Mouse (Mus musculus) fat pad, adult 2 months (tissue): Measurements from ENCODE around the gene Rere.
"Not testable (repeated sequence)": the region's sequence is repeated elsewhere in the genome, so short reads cannot be mapped to it uniquely, and the experiment has no call there.

Experiments used
- DNase-seq: peaks from one replicate; pipeline ENCODE4 v3.0.0-alpha.2; 2011; ENCODE audit warnings: low read depth, low spot score; ENCODE audit errors: extremely low read depth

Rere gene

GRCm38 (mm10) chr4:150493258-150493937, 212.0 kb downstream of the Rere start:
- DNase-seq, result no peak

- DNase-seq, result not testable (repeated sequence)
Measured at GRCm38 (mm10) chr4:150493938-150494330, 212.5 kb downstream of the Rere start.

DNA sequence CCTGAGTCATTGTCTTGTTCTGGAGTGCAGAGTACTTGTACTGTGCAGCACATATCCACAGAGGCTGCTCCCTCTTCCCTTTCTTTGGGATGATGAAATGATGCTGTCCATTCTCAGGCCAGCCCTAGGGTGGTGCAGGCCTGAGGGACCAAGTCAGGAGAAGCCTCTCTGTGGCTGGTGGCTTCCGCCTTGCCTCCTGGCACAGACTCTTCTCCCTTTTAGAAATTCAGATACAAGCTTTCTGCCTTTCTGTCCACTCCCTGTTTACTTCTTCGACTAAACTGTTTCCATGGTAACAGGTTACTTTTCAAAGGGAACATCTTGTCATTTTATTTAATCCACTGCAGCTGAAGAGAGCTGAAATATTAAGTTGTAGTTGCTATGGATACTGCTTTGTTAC, 214.1 kb downstream of the Rere start:
- DNase-seq, result no peak

GRCm38 (mm10) chr4:150504304-150505021, 223.0 kb downstream of the Rere start:
- DNase-seq, result no peak

GRCm38 (mm10) chr4:150509026-150509712, 227.7 kb downstream of the Rere start:
- DNase-seq, result no peak

GRCm38 (mm10) chr4:150510036-150510435, 228.6 kb downstream of the Rere start:
- DNase-seq, result no peak

- DNase-seq, result not testable (repeated sequence)
Measured at GRCm38 (mm10) chr4:150513387-150513786, 231.9 kb downstream of the Rere start.

DNA sequence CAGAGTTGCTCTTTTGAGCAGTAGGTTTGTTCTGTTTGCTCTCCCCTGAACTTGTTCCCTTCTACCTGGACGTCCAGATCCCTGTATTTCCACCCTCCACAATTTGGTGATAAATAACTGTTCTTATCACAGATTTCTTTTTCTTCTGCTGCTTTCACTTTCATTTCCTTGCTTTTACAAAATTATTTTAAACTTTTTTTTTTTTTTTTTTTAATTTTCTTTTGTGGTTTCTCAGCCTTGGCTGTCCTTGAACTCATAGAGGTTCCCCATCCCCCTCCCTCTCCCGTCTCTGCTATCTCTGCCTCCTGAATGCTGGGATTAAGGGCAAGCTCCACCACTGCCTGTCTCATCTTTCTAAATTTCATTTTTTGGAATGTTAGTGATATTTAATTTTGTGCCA, 234.8 kb downstream of the Rere start:
- DNase-seq, result no peak

DNA sequence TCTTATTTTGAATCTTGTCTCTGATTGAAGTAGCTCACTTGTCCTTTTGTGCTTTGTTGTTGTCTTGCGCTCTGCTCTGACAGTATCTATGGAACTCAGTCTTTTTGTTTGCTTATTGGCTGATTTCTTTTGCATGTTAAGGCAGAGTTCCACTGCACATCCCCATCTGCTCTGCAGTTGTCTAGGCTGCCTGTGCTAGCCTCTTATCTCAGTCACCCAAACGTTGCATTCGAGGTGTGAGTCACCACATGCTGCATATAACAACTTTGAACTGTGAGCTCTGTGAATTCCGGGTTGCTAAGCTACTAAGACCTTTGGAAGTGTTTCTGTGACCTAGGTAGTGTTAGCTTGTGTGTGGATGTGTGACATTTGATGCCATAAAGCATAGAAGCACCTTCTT, 235.9 kb downstream of the Rere start:
- no peak for DNase-seq

GRCm38 (mm10) chr4:150518826-150519225, 237.4 kb downstream of the Rere start:
- no peak for DNase-seq

DNA sequence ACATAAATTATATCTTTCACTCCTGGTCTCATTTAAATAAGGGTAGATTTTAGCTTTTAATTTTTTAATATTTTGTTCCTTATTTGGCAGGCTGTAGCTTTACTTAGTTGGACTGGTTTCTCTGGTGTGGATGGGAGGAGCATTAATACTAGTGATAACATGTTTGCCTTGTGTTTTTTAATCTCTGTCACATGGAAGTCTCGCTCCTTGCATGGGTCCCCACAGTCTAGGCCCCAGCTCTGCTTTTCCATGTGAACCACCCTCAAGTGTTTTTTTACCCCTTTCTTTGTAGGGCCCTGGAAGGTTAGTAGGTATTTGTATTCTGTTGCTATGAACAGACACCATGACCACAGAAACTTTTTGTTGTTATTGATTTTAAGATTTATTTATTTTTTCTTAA, 238.6 kb downstream of the Rere start:
- DNase-seq, result no peak

DNA sequence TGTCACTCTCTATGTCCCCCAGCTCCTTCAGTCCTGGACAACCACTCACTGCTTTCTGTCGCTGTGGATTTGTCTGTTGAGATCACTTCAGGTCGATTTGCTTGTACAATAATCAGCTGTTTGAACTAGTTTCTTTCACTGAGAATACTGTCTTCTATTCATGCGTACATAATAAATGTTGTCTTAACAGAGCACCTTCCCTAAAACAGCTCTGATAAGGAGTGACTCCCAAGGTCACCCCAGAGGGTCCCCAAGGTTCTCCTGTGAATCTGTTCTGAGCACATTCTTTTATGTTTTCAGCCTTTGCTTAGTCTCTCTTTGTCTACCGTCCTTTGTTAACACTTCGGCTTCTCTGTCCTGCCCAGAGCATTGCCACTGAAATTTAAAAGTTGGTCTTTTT, 241.0 kb downstream of the Rere start:
- no peak for DNase-seq

DNA sequence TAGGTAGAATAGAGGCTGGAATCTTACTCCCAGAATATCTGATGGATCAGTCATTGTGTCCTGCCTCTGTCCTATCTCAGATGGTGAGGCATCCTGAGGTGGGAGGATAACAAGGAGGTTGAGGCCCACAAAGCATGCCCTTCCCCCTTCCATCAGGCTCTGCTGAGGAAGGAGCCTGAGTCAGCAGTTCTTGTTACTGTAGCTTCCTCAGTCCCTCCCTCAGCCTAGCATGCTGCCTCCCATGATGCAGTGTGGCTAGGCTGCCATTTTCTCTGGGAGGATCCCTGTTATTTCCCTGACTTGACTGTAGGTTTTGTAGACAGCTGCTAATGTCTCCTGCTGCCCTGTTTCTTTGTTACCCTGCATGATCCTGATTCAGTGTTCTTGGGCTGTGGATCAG, 241.9 kb downstream of the Rere start:
- DNase-seq, result no peak

- DNase-seq, result no peak
Measured at GRCm38 (mm10) chr4:150526269-150526668, 244.8 kb downstream of the Rere start.

DNA sequence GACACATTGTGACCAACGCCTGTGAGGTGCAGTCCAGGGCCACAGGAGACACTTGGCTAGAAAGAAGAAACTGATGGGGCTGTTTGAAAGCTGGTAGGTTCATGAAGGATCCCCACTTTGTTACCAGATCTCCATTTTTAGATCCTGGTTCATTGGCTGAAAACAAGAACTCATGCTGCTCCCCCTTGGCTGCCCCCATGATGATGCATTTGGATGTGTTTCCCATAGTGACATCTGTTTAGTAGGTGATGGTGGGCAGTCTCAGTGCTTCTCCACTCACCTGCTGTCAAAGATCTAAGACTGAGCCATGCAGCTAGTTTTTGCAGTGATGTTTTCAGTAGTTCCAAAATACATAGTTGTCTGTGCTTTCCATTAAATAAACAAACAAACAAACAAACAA, 247.0 kb downstream of the Rere start:
- DNase-seq, result no peak

GRCm38 (mm10) chr4:150528846-150529245, 247.4 kb downstream of the Rere start:
- DNase-seq, result no peak

DNA sequence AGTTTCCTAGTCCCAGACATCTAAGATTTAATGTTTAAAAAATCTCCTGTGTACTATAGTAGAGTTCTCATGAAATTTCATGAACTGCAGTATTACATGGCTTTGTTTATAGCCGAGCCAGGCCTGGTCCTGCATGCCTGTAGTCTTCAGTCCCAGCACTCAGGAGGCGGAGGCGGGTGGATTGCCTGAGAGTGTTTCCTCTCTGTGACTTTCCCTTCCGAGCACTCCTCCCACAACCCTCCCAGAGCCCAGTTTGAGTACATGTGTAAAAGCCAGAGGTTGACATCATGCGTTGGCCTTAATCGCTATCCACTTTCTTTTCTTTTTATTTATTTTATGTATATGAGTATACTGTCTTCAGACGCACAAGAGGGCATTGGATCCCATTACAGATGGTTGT, 250.4 kb downstream of the Rere start:
- DNase-seq, result no peak

DNA sequence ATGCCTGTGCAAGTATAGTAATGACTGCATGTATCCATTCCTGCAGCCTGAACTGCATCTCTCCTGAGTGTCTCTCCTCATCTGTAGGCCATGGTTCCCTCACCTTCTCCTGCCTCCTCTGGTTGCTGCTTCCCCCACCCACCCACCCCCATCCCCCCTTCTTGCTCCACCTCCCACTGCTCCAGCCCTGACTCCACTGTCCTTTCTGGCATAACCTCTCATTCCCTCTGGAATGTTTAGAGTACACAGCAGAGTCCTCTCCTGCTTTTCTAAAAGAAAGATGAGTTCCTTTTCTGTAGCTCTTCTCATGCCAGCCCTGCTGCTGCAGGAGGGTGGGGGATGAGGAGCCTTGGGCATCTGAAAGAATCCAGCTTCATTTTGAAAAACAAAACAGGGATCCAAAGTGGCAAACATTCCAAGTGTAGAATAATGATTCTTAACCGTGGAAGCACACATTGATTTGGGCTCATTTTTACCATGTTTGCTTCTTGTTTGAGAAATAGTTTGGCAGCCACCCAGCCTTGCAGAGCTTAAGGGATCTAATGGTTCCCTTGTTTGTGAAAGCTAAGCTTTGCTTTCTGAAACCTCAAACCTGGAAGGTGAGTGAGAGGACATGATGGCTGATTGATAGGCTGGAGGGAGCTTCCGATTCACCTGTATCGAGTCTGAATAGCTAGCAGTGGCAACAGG, 255.5 kb downstream of the Rere start:
- DNase-seq, result no peak

DNA sequence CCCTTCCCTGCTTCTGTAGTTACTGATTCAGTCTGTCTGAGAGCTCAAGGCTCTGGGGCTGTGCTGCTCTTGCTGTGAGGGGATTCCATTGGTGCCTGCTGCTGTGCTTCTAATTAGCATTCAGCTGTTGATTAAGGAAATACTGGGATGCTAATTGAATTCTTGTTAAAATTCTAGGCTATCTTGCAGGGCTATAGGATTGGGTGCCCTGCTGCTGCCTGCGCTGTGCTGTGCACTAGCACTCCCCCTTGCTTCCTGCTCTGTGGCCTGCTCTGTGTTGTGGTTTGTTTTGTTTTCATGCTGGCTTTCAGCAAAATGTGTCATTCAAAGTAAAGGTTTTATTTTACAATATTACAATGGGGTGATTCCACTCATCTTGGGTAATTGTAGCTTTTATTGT, 258.4 kb downstream of the Rere start:
- no peak for DNase-seq

DNA sequence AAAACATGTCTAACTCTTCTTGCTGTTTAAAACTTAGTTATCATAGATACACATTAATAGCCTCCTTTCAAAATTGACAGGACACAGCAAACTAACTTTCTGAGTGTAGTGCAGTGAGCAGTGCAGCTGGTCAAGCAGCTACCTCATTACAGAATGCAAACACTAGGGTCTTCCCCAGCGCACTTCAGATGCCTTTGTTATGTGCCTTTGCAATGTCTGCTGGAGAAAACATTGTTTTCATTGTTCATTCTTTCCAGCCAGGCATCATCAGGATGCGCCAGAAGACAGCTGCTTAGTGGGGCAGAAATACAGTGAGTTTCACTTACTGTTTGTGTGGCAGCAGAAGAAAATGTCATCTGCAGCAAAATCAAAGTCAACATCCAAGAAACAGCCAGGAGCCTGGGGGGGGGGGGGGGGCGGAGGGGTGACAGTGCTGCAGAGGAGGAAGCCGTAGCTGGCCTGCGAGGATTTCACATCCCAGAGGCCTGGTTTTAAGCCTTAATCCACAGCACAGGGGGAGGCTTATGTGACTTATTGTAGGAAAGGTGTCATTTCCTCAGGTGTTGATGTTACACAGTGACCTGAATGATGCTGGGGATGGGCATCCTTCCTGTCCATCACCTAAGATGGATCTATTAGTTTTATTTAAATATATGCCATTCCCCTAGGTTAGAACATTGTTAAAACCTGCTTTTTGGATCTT, 259.1 kb downstream of the Rere start:
- DNase-seq, result no peak

DNA sequence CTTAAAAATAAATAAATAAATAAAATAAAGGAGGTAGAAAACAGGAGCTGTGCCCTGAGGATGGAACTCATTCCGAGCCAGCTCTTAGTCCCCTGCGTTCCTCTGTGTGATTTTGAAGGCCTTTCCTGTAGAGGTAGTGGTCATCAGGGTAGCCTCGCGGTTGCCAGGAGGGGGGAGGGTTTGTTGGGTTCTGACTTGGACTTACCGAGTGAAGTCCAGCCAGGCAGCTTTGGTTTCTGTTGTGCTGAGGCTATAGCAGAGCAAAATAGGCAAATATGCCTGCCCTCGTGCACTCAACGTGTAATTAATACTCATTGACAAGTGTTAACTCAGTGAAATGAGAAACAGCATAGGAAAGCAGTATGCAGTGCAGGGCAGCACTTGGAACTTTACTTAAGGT, 262.8 kb downstream of the Rere start:
- no peak for DNase-seq
